ENCODE assay signal across 8 mouse cellular contexts in genomic region chr4:152038225-152038984, GRCm38 (mm10). TPM values are rescaled to one million over a fixed set of nuclear protein-coding genes. Genes with fewer than 3 reads are reported as not detected.
DNase-seq lines count a peak whose midpoint lies in the region; ATAC-seq and TF ChIP-seq lines count a peak whose summit lies in the region.

Gene Tas1r1 (minus strand): TSS chr4:152038568.

- no peak for TF ChIP-seq CTCF in E14TG2a.4 (conservative IDR thresholded peaks at IDR 0.05; ENCODE audit: low read length)
- no peak for TF ChIP-seq CTCF in gastrocnemius, adult 2 months (IDR thresholded peaks at IDR 0.05)
- TF ChIP-seq CTCF in liver, embryonic 14.5 days (IDR thresholded peaks at IDR 0.05; ENCODE audit: low read depth) = no peak

- intact Hi-C loops in gastrocnemius, adult 2 months (cut with DNase I) = loop anchor here (1.0 to 2.0 kb wide), 2 partner anchors 58 kb away; no protein-coding TSS in a partner anchor

- H3K36me3 ChIP-seq in heart, embryonic 15.5 days = peaks cover 25% of the 10 kb centered on the region
- peaks cover 32% of the 10 kb centered on the region for H3K36me3 ChIP-seq in E14TG2a.4 (ENCODE audit: insufficient read depth, low read length)
- peaks cover 24% of the 10 kb centered on the region for H3K36me3 ChIP-seq in liver, embryonic 14.5 days (replicated peaks; ENCODE audit: control insufficient read depth, insufficient read depth, low read depth)

- H3K4me1 ChIP-seq in heart, embryonic 15.5 days (replicated peaks) = peaks cover 18% of the 10 kb centered on the region
- peaks cover 66% of the 10 kb centered on the region for H3K4me1 ChIP-seq in E14TG2a.4 (replicated peaks; ENCODE audit: low read depth, low read length)
- H3K4me1 ChIP-seq in liver, embryonic 14.5 days (replicated peaks; ENCODE audit: control insufficient read depth in 2 of 2, insufficient read depth in 2 of 2, low read length in 1 of 2) = peaks cover 2 to 6% of the 10 kb centered on the region in 2 experiments; a peak in 3 of 4 replicates

- H3K4me3 ChIP-seq in heart, embryonic 15.5 days = peak within 1 kb of the TSS; percentile 99
- H3K4me3 ChIP-seq in E14TG2a.4 (replicated peaks; ENCODE audit: low read length) = peak within 1 kb of the TSS; percentile 99
- peak within 1 kb of the TSS; percentile 95 for H3K4me3 ChIP-seq in gastrocnemius, adult 2 months
- peak within 1 kb of the TSS; percentile 83 to 93 for H3K4me3 ChIP-seq in liver, embryonic 14.5 days (ENCODE audit: insufficient read depth in 1 of 2, low read depth in 2 of 2, low read length in 2 of 2)

- no peaks in the 10 kb centered on the region for H3K27me3 ChIP-seq in heart, embryonic 15.5 days
- peaks cover 11% of the 10 kb centered on the region for H3K27me3 ChIP-seq in E14TG2a.4 (ENCODE audit: insufficient read depth, low read length)
- H3K27me3 ChIP-seq in liver, embryonic 14.5 days (ENCODE audit: control insufficient read depth, insufficient read depth, low read length) = no peaks in the 10 kb centered on the region

- no peak for TF ChIP-seq EP300 in liver, embryonic 14.5 days (IDR thresholded peaks at IDR 0.05; ENCODE audit: low read depth)

- peak within 1 kb of the TSS; percentile 96 for H3K4me2 ChIP-seq in heart, embryonic 15.5 days
- peak within 1 kb of the TSS; percentile 75 for H3K4me2 ChIP-seq in liver, embryonic 14.5 days (ENCODE audit: low read depth)

- DNase-seq in heart, adult 18-20 months = no peak
- DNase-seq in gastrocnemius, adult 2 months = peak; percentile 72
- no peak for DNase-seq in liver, embryonic 14.5 days (ENCODE audit: low read depth in 3 of 3, low spot score in 3 of 3)
- no peak for DNase-seq in ovary, postnatal 10 days (ENCODE audit: low spot score)
- DNase-seq in ovary, adult 18-20 months (ENCODE audit: low spot score) = no peak

- H3K9ac ChIP-seq in heart, embryonic 15.5 days = peak within 1 kb of the TSS; percentile 92
- H3K9ac ChIP-seq in liver, embryonic 14.5 days (replicated peaks) = peak within 1 kb of the TSS; percentile 67

- H3K9me3 ChIP-seq in heart, embryonic 15.5 days (replicated peaks) = no peaks in the 10 kb centered on the region
- no peaks in the 10 kb centered on the region for H3K9me3 ChIP-seq in E14TG2a.4 (ENCODE audit: low read length)
- no peaks in the 10 kb centered on the region for H3K9me3 ChIP-seq in liver, embryonic 14.5 days (ENCODE audit: control insufficient read depth, low read length)

- H3K27ac ChIP-seq in heart, embryonic 15.5 days = peak within 1 kb of the TSS; percentile 51; the same call in 1 of the 2 replicates
- peak within 1 kb of the TSS; percentile 95 for H3K27ac ChIP-seq in gastrocnemius, adult 2 months
- H3K27ac ChIP-seq in liver, embryonic 14.5 days = no peak within 1 kb of the TSS

- no peak for ATAC-seq in heart, embryonic 15.5 days (replicated peaks; ENCODE audit: insufficient number of reproducible peaks, insufficient read depth, low FRiP score, low read depth)
- ATAC-seq in liver, embryonic 14.5 days (ENCODE audit: insufficient read depth) = no peak
- ATAC-seq in monocyte, adult 5-6 weeks (replicated peaks; ENCODE audit: insufficient number of reproducible peaks, low FRiP score, low TSS enrichment, poor library complexity, severe bottlenecking) = no peak

- 38% methylated on average over 10 of the region's 10 CpGs for WGBS in heart, embryonic 15.5 days
- 35% methylated on average over 10 of the region's 10 CpGs for WGBS in liver, embryonic 14.5 days (ENCODE audit: insufficient replicate concordance)

RNA-seq across cellular contexts. Expression of gene Tas1r1, which starts in this region (rescaled TPM):
- 0.25 and 0.46 TPM in 2 replicates for polyA plus RNA-seq in heart, embryonic 15.5 days (2015; fragmentation: Nextera tagmentation; extraction: Ambion mirVana)
- total RNA-seq in heart, adult 18-20 months (2021) = under 1 TPM; 0.10 to 0.13 TPM
- under 1 TPM; 0.53 to 0.59 TPM for total RNA-seq in gastrocnemius, adult 2 months (2021)
- 0.03 and 0.06 TPM in 2 replicates for polyA plus RNA-seq in liver, embryonic 14.5 days (2012; rRNA removed)
- polyA plus RNA-seq in liver, embryonic 14.5 days (2014; fragmentation: Nextera tagmentation; extraction: Ambion mirVana) = not detected in 2 replicates
- not detected in 3 replicates for total RNA-seq in monocyte, adult 5-6 weeks (2017)

Comparison
In these comparisons a context has a peak if more than half of its experiments do, and no peak if none do; other contexts are left out.
1. Peak in DNase-seq, H3K4me3 ChIP-seq and H3K27ac ChIP-seq in gastrocnemius, adult 2 months; RNA of the gene not detected or under 1 TPM.